Mouse (Mus musculus) A20 (cell line): Measurements from ENCODE around the gene D17Wsu92e.

Source experiments
- DNase-seq: peaks from one replicate; pipeline ENCODE4 v3.0.0-alpha.2; 2011; ENCODE audit warnings: low read depth, low spot score

The D17Wsu92e gene

GRCm38 (mm10) chr17:27821407-27822338 is 1.2 kb upstream of the D17Wsu92e start:
- no peak for DNase-seq

- DNase-seq, result peak; percentile 64
Observed at GRCm38 (mm10) chr17:27819971-27820567, 379 bp downstream of the D17Wsu92e start.

GRCm38 (mm10) chr17:27819521-27819970 is 902 bp downstream of the D17Wsu92e start:
- no peak for DNase-seq

- no peak for DNase-seq
Observed at GRCm38 (mm10) chr17:27819011-27819410, 1.4 kb downstream of the D17Wsu92e start.

GRCm38 (mm10) chr17:27814606-27815005 is 5.8 kb downstream of the D17Wsu92e start:
- DNase-seq, result no peak

GRCm38 (mm10) chr17:27811980-27812379 is 8.5 kb downstream of the D17Wsu92e start:
- no peak for DNase-seq

GRCm38 (mm10) chr17:27810569-27811331 is 9.7 kb downstream of the D17Wsu92e start:
- DNase-seq, result no peak

- DNase-seq, result no peak
Observed at GRCm38 (mm10) chr17:27807542-27808078, 12.8 kb downstream of the D17Wsu92e start.

- DNase-seq, result no peak
Observed at GRCm38 (mm10) chr17:27804803-27805770, 15.4 kb downstream of the D17Wsu92e start.

GRCm38 (mm10) chr17:27804156-27804690 is 16.2 kb downstream of the D17Wsu92e start:
- no peak for DNase-seq

GRCm38 (mm10) chr17:27803752-27804151 is 16.7 kb downstream of the D17Wsu92e start:
- no peak for DNase-seq

- DNase-seq, result no peak
Observed at GRCm38 (mm10) chr17:27800710-27801648, 19.5 kb downstream of the D17Wsu92e start.

- no peak for DNase-seq
Observed at GRCm38 (mm10) chr17:27799771-27800584, 20.5 kb downstream of the D17Wsu92e start.

GRCm38 (mm10) chr17:27797341-27797872 is 23.0 kb downstream of the D17Wsu92e start:
- no peak for DNase-seq

GRCm38 (mm10) chr17:27796780-27797179 is 23.7 kb downstream of the D17Wsu92e start:
- DNase-seq, result peak; percentile 55

GRCm38 (mm10) chr17:27793144-27793543 is 27.3 kb downstream of the D17Wsu92e start:
- no peak for DNase-seq

GRCm38 (mm10) chr17:27792516-27792915 is 27.9 kb downstream of the D17Wsu92e start:
- no peak for DNase-seq

GRCm38 (mm10) chr17:27791556-27791955 is 28.9 kb downstream of the D17Wsu92e start:
- DNase-seq, result no peak
